Mouse (Mus musculus) thymus, postnatal 4 days (tissue): ENCODE measurements at regions not wholly inside any gene's neighbourhood (a gene's known extent, or its start where the extent isn't known, plus 50 kb on each side); places are given as distances from the start of the nearest gene placed in this dataset.

Experiments used
- DNase-seq: peaks from one replicate; pipeline ENCODE4 v3.0.0; 2021

GRCm38 (mm10) chr7:145102692-145103091, 105.2 kb downstream of the 1810010D01Rik start:
- DNase-seq, result no peak

DNA sequence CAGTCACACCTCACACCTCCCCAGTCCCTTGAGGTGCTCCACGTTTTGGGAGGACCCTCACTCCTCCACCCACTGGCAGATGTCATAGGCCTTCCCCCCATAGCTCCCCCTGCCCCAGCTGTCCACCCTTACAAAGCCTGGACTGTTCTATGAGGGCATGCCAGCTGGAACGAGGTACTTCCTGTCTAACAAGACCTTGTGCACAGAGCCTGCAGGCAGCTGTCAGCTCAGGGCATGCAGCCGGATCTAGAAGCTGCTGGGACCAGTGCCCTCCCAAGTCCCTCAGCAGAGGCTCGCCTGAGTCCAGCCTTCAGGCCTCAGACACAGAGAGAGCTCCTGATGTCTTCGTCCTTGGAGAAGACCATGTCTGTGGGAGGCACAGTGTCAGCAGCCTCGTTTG, 105.7 kb downstream of the 1810010D01Rik start:
- peak; percentile 34 for DNase-seq

DNA sequence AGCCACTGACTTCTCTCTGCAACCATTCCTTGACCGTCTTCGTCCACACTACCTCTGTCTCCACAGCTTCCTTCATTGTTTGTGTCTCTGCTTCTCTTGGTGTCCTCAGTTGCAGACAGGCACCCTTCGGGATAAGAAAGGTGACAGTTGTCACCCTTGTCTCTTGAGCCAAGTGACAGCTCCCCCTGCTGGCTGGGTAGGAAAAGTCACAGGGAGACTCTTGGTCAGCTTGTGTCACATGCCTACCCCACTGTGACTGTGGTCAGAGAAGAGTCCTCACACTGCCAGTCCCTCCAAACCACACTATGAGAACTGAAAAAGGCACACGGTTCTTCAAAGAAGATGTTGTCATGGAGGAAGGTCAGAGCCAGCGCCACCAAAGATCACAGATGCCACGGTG, 109.6 kb downstream of the 1810010D01Rik start:
- peak; percentile 72 for DNase-seq

GRCm38 (mm10) chr7:145094134-145094526, 113.8 kb downstream of the 1810010D01Rik start:
- peak; percentile 48 for DNase-seq

- peak; percentile 24 for DNase-seq
These were observed 114.3 kb downstream of the 1810010D01Rik start for GRCm38 (mm10) chr7:145093417-145094133.

- DNase-seq, result peak; percentile 34
These were observed 115.3 kb downstream of the 1810010D01Rik start for GRCm38 (mm10) chr7:145092392-145093176.

GRCm38 (mm10) chr7:145090849-145091248, 117.1 kb downstream of the 1810010D01Rik start:
- DNase-seq, result no peak

DNA sequence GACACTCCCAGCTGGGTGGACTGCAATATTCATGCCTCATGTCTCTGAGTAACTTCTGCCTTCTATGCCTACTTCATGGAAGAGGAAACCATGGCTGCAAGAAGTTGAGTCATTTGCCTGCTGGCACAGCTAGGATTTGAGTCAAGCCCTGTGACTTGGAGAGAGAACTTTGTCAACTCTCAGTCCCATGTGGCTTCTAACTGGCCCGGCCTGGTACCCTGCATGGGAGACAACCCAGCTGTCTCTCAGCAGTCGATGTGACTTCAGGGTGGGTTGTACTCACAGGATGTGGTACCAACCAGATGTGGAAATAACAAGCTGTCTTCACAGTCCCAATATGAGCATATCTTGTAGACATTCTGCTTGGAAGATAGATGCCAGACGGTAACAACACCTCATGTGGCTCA, 118.6 kb downstream of the 1810010D01Rik start:
- DNase-seq, result peak; percentile 76

DNA sequence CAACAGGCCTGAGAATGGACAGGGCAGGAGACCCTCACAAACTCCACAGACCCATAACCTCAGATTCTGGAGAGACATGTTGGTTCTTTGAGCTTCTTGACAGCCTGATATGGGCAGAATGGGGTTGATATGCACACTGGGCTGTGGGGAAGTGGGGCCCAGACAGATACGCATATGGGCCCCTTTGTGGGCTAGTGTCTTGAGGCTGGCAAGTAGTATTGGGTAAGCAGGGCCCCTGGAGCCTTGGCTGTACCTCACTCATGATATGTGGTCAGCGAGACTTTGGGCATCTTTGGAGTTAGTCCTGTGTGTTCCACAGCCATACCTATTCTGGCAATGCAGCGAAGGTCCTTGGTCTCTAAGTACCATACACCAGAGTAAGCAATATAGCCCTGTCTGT, 119.3 kb downstream of the 1810010D01Rik start:
- DNase-seq, result peak; percentile 47

GRCm38 (mm10) chr7:145087790-145088189, 120.1 kb downstream of the 1810010D01Rik start:
- no peak for DNase-seq

- no peak for DNase-seq
These were observed 124.8 kb downstream of the 1810010D01Rik start for GRCm38 (mm10) chr7:145082917-145083752.

DNA sequence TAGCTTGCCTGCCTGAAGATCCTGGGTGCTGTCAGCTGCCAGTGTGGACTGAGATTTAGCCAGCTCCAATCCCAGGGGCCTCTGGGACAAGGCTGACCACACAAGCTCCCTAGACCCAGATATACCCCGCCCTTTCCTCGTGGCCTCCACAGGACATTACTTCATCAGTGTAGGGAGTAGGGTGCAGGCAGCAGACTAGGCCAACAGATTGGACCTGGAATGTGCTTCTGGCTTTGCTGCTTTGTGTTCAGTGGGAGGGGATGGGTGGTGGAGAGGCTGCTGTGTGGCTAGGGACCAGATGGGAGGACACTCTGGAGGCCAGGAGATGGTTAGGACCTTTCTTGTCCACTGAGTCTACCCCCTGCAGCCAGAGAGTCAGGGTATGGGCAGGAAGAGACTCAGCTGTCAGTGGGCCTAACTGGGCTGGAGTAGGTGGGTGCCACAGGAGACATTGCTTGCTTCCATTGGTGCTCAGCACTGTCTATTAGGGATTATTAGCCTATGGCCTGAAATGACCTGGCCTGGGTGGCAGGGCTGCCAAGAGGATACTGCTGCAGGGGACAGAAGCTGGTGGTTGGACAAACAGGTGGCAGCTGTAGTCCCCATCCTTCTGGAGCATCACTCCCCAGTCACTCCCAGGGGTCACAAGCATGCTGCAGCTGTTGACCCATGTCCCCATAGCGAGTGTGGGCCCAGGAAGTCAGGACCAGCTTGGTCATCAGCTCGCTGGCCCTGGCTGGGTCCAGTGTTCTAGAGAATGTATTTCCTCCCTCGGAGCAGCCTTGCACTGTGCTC, 132.5 kb upstream of the Ccnd1 start:
- DNase-seq, result no peak

- DNase-seq, result no peak
These were observed 131.8 kb upstream of the Ccnd1 start for GRCm38 (mm10) chr7:145071533-145071932.

GRCm38 (mm10) chr7:145067366-145067765, 127.6 kb upstream of the Ccnd1 start:
- DNase-seq, result no peak

- no peak for DNase-seq
These were observed 116.6 kb upstream of the Ccnd1 start for GRCm38 (mm10) chr7:145056320-145056719.

GRCm38 (mm10) chr7:145051616-145052015, 111.9 kb upstream of the Ccnd1 start:
- DNase-seq, result no peak

DNA sequence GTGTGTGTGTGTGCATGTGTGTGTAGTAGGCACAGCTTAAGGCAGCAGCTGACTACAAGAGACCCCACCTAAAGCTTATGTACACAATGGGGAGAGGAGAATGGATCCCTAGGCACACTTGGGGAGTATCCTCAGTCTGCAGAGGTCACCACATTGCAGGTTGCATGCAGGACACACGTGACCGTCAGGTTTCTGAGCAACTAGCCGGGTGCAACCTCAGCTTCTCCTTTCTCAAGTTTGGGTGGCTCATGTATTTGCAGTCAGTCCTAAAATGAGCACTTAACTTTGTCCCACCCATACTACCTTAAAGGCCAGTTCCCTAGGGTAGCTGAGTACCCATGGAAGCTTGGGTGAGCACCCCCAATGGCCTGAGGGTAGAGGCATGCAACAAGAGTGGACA, 111.0 kb upstream of the Ccnd1 start:
- DNase-seq, result no peak

DNA sequence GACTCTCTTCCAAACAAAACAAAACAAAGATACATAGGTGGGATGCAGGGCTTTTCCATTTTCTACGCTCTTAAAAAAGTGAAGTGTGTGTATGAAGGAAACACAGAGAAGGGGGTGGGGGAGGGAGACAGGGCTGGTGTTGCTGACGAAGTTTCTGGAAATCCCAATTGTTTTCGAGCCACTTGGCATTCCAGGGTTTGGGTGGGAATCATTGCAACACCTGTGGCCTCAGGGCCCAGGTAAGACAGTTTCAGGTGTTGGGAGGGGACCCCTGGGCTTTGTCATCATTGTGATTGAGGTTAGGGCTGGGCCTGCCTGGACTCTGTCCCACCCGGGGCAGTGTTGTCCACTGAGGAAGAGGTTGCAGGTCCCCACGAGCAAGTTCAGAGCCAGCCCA, 108.8 kb upstream of the Ccnd1 start:
- DNase-seq, result no peak

DNA sequence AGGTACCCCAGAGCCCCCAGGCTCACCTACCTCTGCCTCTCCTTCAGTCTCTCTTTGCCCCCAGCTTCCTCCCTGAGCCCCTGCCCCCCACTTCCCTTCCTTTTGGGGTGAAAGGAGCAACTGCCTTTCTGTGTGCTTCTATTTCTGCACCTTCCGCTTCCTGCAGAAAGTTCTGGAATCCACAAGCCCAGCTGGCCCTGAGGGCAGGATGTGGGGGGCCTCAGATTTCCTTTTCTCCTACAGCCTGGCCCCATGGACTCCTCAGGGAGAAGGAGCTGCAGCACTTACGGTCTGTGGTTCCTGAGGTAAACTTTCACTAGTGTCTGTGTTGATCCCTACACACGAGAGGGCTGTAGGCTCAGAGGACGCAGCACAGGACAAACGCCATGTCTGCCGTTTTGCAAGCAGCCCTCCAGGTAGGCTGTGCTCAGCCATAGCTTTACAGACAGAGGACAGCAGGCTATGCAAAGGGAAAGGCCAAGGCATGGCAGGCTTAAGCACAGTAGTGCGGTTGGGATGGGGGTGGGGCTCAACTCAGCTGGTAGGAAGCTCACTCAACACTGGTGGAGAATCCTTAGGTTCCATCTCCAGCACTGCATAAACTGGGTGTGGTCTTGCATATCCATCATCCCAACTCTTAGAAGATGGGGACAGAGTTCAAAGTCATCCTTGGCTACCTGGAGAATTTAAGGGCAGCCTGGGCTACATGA, 108.2 kb upstream of the Ccnd1 start:
- DNase-seq, result peak; percentile 63

GRCm38 (mm10) chr7:145045230-145045629, 105.5 kb upstream of the Ccnd1 start:
- no peak for DNase-seq

DNA sequence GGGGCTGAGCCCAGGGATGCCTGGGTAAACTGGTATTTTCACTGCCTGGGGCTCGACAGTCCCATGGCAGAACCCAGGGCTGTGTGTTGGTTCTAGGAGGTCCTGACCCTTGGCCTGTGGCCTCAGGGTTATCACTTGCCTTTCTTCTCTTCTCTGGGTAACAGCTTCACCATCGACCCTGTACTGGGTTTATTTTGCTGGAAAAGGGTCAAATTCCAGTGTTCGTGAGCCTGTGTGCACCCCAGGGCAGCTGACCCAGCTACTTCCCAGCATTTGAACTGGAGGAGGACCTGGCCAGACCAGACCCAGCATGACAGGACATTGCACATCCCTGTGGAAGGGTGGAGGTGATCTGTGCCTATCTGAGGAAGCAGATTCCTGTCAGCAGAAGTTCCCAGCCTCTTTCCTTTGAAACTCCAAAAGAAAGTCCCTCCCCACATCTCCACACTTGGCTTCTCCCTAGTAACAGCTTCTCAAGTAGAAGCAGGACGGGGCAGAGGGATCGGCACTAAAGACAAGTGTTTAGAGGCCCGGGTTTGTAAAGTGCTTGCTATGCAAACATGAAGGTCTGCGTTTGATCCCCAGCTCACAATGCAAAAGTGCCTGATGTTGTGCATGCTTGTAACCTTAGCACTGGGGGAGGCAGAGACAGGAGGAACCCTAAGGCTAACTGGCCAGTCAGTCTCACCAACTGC, 103.9 kb upstream of the Ccnd1 start:
- no peak for DNase-seq
